Mouse (Mus musculus): Measurements from ENCODE around the gene Tll2. TPM values are rescaled to one million over a fixed set of nuclear protein-coding genes. Genes with fewer than 3 reads are reported as not detected.
A peak's percentile ranks its signal among the peaks of the same experiment; 100 is the strongest.

Tll2 gene
- polyA plus RNA-seq, 1 experiment from 2014 or later = 0.05 TPM

DNA sequence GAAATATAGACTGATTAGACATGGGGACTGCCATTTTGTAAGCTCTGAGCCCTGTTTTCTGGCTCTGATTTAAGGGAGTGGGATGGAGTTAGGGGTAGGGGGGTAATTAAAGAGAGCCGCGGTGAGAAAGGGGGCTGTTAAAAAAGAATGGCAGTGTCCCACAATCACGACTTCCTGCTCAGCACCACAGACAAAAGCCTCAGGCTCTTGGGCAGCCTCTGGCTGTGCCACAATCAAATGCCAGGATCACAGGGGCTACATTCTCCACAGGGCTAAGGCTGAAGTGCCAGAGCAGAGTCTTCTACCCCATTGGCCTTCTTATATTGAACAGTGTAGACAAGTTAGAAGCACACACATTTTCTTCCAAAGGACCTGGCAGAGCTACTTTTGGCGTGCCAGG lies 118.7 kb downstream of the Tll2 start:
- Histone ChIP-seq H3K27ac (replicated peaks) (no peak overlapping the region), H3K9me3 (no peaks in the 10 kb centered on the region), H3K27me3 (replicated peaks) (peaks cover 30% of the 10 kb centered on the region), H3K4me1 (peaks cover 4% of the 10 kb centered on the region; the same call in 1 of the 2 replicates), H3K4me3 (no peak overlapping the region), H3K9ac (no peak overlapping the region), H3K36me3 (no peaks in the 10 kb centered on the region), H3K4me2 (no peak overlapping the region)
- WGBS = 60% methylated on average over 4 of the region's 4 CpGs
- no peak for ATAC-seq (ENCODE audit: extremely low read depth, insufficient number of reproducible peaks, low FRiP score, low TSS enrichment)

- peaks cover 30% of the 10 kb centered on the region for H3K27me3 ChIP-seq (replicated peaks)
- 3% methylated on average over 2 of the region's 2 CpGs for WGBS
- ATAC-seq (ENCODE audit: extremely low read depth, insufficient number of reproducible peaks, low FRiP score, low TSS enrichment) = no peak
These were observed 119.9 kb downstream of the Tll2 start for GRCm38 (mm10) chr19:41086700-41087099.

DNA sequence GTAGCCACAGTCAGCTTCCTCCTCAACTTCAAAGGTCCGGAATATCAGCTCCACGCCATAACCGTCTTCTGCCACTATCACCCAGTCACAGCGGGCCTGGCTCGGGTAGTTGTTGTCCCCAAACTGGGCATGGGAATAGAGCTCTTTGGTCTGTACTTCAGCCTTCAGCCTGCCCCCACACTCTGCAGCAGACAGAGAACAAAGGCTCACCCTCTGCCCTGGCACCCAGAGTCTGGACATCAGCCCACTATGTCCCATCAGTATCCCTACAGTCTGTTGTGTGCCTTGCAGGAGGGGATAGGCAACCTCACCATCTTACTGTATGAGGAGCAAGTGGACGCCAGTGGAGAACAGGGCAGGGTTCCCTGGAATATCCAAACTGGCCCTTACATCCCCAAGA lies 120.3 kb downstream of the Tll2 start:
- Histone ChIP-seq H3K4me3 (no peak overlapping the region), H3K27me3 (replicated peaks) (peaks cover 30% of the 10 kb centered on the region), H3K9ac (no peak overlapping the region), H3K36me3 (no peaks in the 10 kb centered on the region), H3K9me3 (no peaks in the 10 kb centered on the region), H3K4me2 (no peak overlapping the region), H3K27ac (replicated peaks) (no peak overlapping the region), H3K4me1 (peaks cover 15% of the 10 kb centered on the region)
- ATAC-seq (ENCODE audit: extremely low read depth, insufficient number of reproducible peaks, low FRiP score, low TSS enrichment) = no peak
- WGBS = 58% methylated on average over 6 of the region's 6 CpGs

More at GRCm38 (mm10) chr19:41086700-41087099, 119.9 kb downstream of the Tll2 start:
- Histone ChIP-seq H3K9ac (no peak overlapping the region), H3K36me3 (no peaks in the 10 kb centered on the region), H3K4me3 (no peak overlapping the region), H3K4me2 (no peak overlapping the region), H3K27ac (replicated peaks) (no peak overlapping the region), H3K4me1 (peaks cover 11% of the 10 kb centered on the region), H3K9me3 (no peaks in the 10 kb centered on the region)

DNA sequence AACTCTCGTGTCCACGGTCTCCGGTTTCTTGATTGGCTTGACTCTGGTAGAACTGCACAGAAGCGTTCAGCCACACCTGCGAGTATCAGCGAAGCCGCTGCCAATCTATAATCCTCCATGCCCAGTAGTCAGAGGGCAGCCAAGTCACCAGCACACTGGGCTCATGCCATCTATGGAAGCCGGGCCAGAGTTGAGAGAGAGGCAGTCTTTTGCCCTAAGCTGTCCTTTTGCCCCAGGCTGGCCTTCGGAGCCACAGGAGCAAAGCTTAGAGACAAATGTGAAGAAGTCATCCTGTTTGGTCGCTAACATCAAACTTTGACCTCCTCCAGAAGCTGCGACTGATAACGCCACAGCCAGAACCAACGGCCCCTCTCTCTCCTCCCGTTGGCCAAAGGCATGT lies 123.0 kb downstream of the Tll2 start:
- H3K4me3 ChIP-seq = no peak overlapping the region
- H3K4me1 ChIP-seq = peaks cover 18% of the 10 kb centered on the region
- H3K4me2 ChIP-seq = no peak overlapping the region
- WGBS = 75% methylated on average over 14 of the region's 14 CpGs
- no peaks in the 10 kb centered on the region for H3K9me3 ChIP-seq
- H3K27ac ChIP-seq (replicated peaks) = no peak overlapping the region
- ATAC-seq (ENCODE audit: extremely low read depth, insufficient number of reproducible peaks, low FRiP score, low TSS enrichment) = no peak
- H3K36me3 ChIP-seq = no peaks in the 10 kb centered on the region
- H3K27me3 ChIP-seq (replicated peaks) = peaks cover 21% of the 10 kb centered on the region
- no peak overlapping the region for H3K9ac ChIP-seq

DNA sequence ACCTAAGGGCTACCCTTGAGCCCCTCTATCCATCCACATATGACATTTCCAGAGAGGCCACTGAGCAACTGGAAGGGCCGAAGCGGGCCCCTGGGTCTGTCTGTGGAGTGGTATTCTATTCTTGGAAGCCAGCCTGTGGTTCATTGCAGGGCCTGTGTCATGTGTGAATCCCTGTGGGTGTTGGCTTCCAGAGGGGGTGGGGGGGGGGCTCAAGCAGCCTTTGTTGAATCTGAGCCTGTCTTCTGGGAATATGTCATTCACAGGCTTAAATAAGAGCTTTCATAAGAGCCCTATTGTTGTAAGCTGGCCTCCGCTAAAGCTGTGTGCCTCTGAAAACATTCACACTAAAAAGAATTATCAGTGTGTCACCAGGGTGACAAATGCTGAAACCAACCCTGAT lies 125.0 kb downstream of the Tll2 start:
- no peak overlapping the region for H3K9ac ChIP-seq
- H3K4me3 ChIP-seq = no peak overlapping the region
- peaks cover 14% of the 10 kb centered on the region for H3K4me1 ChIP-seq
- H3K27me3 ChIP-seq (replicated peaks) = 0 out of 2 replicates have a peak, but pooled peaks cover 7% of the 10 kb centered on the region
- peak overlapping the region; percentile 69 for H3K27ac ChIP-seq (replicated peaks)
- no peaks in the 10 kb centered on the region for H3K36me3 ChIP-seq
- 26% methylated on average over 3 of the region's 3 CpGs for WGBS
- H3K4me2 ChIP-seq = 0 out of 2 replicates have a peak overlapping the region, but pooled peaks have one; percentile 24
- ATAC-seq (ENCODE audit: extremely low read depth, insufficient number of reproducible peaks, low FRiP score, low TSS enrichment) = 0 out of 2 replicates have a peak, but pooled peaks have one; percentile 24
- no peaks in the 10 kb centered on the region for H3K9me3 ChIP-seq

GRCm38 (mm10) chr19:41076906-41077305 lies 129.7 kb downstream of the Tll2 start, which contains the start of gene Opalin:
Gene Opalin (minus strand): TSS chr19:41077113.
- Histone ChIP-seq H3K4me2 (no peak within 1 kb of the TSS), H3K4me3 (no peak within 1 kb of the TSS), H3K9me3 (no peaks in the 10 kb centered on the region), H3K36me3 (no peaks in the 10 kb centered on the region), H3K27ac (replicated peaks) (no peak within 1 kb of the TSS), H3K4me1 (peaks cover 9% of the 10 kb centered on the region), H3K27me3 (replicated peaks) (peaks cover 11% of the 10 kb centered on the region; the same call in 1 of the 2 replicates), H3K9ac (no peak within 1 kb of the TSS)
- no peak for ATAC-seq (ENCODE audit: extremely low read depth, insufficient number of reproducible peaks, low FRiP score, low TSS enrichment)
- WGBS = 65% methylated on average over 3 of the region's 3 CpGs

GRCm38 (mm10) chr19:41073746-41074455 lies 132.7 kb downstream of the Tll2 start:
- Histone ChIP-seq H3K36me3 (no peaks in the 10 kb centered on the region), H3K27ac (replicated peaks) (no peak overlapping the region), H3K4me2 (no peak overlapping the region), H3K9me3 (no peaks in the 10 kb centered on the region), H3K27me3 (replicated peaks) (peaks cover 18% of the 10 kb centered on the region; the same call in 1 of the 2 replicates), H3K4me3 (no peak overlapping the region), H3K4me1 (no peaks in the 10 kb centered on the region), H3K9ac (no peak overlapping the region)
- ATAC-seq (ENCODE audit: extremely low read depth, insufficient number of reproducible peaks, low FRiP score, low TSS enrichment) = no peak
- 82% methylated on average over 14 of the region's 14 CpGs for WGBS

DNA sequence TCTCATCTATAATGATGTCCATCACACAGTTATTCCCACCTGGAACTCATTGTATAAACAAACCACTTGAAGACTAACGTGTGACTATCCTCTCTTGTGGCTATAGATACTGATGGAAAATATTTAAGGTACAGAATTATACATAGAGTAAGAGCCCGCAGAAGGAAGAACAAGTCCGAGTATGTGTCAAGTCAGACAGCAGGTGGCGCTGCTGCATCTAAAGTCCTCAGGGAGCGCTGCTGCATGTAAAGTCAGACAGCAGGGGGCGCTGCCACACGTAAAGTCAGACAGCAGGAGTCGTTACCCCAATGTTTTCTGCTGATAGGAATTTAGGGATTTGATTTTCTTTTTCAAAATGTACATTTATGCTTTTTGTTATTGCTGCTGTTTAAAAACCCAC lies 135.1 kb downstream of the Tll2 start:
- Histone ChIP-seq H3K4me2 (no peak overlapping the region), H3K27me3 (replicated peaks) (peaks cover 18% of the 10 kb centered on the region; the same call in 1 of the 2 replicates), H3K4me1 (no peaks in the 10 kb centered on the region), H3K36me3 (no peaks in the 10 kb centered on the region), H3K4me3 (no peak overlapping the region), H3K27ac (replicated peaks) (no peak overlapping the region), H3K9me3 (peaks cover 3% of the 10 kb centered on the region; the same call in 1 of the 2 replicates), H3K9ac (no peak overlapping the region)
- 6% methylated on average over 8 of the region's 8 CpGs for WGBS
- ATAC-seq (ENCODE audit: extremely low read depth, insufficient number of reproducible peaks, low FRiP score, low TSS enrichment) = no peak

GRCm38 (mm10) chr19:41054702-41055101 lies 151.9 kb downstream of the Tll2 start:
- Histone ChIP-seq H3K9ac (no peak overlapping the region), H3K36me3 (no peaks in the 10 kb centered on the region), H3K4me2 (no peak overlapping the region), H3K9me3 (no peaks in the 10 kb centered on the region), H3K27ac (replicated peaks) (no peak overlapping the region), H3K27me3 (replicated peaks) (no peaks in the 10 kb centered on the region; the same call in 1 of the 2 replicates), H3K4me1 (no peaks in the 10 kb centered on the region), H3K4me3 (no peak overlapping the region)
- 52% methylated on average over 4 of the region's 4 CpGs for WGBS
- ATAC-seq (ENCODE audit: extremely low read depth, insufficient number of reproducible peaks, low FRiP score, low TSS enrichment) = no peak

DNA sequence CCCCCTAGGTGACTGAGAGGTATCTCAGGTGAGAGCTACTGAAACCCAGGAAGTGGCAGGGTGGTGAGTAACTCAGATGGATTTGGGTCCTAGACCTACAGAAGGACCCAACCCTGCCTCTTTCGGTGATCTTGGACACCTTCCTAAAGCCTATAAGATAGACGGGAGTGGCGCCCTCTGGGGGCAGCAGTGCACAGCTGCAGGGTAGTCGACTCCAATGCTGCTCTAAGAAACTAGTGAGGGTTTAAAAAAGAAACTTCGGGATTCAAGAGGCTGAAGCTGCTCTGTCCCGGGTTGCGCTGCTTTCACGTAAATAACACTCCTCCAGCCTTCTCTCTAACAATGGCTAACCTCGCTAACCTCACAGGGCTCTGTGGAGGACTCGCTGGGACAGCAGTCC lies 153.1 kb downstream of the Tll2 start:
- Histone ChIP-seq H3K36me3 (no peaks in the 10 kb centered on the region), H3K27me3 (replicated peaks) (no peaks in the 10 kb centered on the region; the same call in 1 of the 2 replicates), H3K9me3 (no peaks in the 10 kb centered on the region), H3K27ac (replicated peaks) (no peak overlapping the region), H3K4me2 (no peak overlapping the region), H3K4me1 (no peaks in the 10 kb centered on the region), H3K9ac (no peak overlapping the region), H3K4me3 (no peak overlapping the region)
- WGBS = 30% methylated on average over 10 of the region's 10 CpGs
- ATAC-seq (ENCODE audit: extremely low read depth, insufficient number of reproducible peaks, low FRiP score, low TSS enrichment) = no peak

- ATAC-seq (ENCODE audit: extremely low read depth, insufficient number of reproducible peaks, low FRiP score, low TSS enrichment) = no peak
- no peak overlapping the region for H3K4me3 ChIP-seq
- no peak overlapping the region for H3K9ac ChIP-seq
- no peak overlapping the region for H3K27ac ChIP-seq (replicated peaks)
- WGBS = 59% methylated on average over 5 of the region's 5 CpGs
- H3K36me3 ChIP-seq = no peaks in the 10 kb centered on the region
- H3K4me1 ChIP-seq = no peaks in the 10 kb centered on the region
- no peaks in the 10 kb centered on the region for H3K9me3 ChIP-seq
- no peaks in the 10 kb centered on the region; the same call in 1 of the 2 replicates for H3K27me3 ChIP-seq (replicated peaks)
- H3K4me2 ChIP-seq = no peak overlapping the region
These were observed 154.4 kb downstream of the Tll2 start for GRCm38 (mm10) chr19:41052247-41052646.

GRCm38 (mm10) chr19:41051714-41052113 lies 154.9 kb downstream of the Tll2 start:
- Histone ChIP-seq H3K4me1 (no peaks in the 10 kb centered on the region), H3K9ac (no peak overlapping the region), H3K36me3 (no peaks in the 10 kb centered on the region), H3K9me3 (no peaks in the 10 kb centered on the region), H3K4me3 (no peak overlapping the region), H3K4me2 (no peak overlapping the region), H3K27me3 (replicated peaks) (no peaks in the 10 kb centered on the region; the same call in 1 of the 2 replicates), H3K27ac (replicated peaks) (no peak overlapping the region)
- ATAC-seq (ENCODE audit: extremely low read depth, insufficient number of reproducible peaks, low FRiP score, low TSS enrichment) = no peak
- 71% methylated on average over 1 of the region's 1 CpGs for WGBS

Measured in heart, embryonic 13.5 days (tissue).